Mouse (Mus musculus) lung, embryonic 14.5 days (tissue): ENCODE results near the gene Hoxa13. TPM values are rescaled to one million over a fixed set of nuclear protein-coding genes. Genes with fewer than 3 reads are reported as not detected.
A peak's percentile ranks its signal among the peaks of the same experiment; 100 is the strongest.

Experiments
- ATAC-seq: fragments of 200-750 bp; cut with Nextera tagmentation; 2 replicates; pipeline ENCODE4 v1.8.0; 2017; ENCODE audit warnings: mild to moderate bottlenecking, moderate TSS enrichment, moderate library complexity; ENCODE audit not compliant: insufficient read depth
- DNase-seq: peaks from one replicate; pipeline ENCODE4 v3.0.0-alpha.2; 2015
- H3K27ac ChIP-seq: fragments of 300-500 bp; sonication (generic); 2 replicates; pipeline ENCODE4 v1.5.1; 2014; ENCODE audit warnings: low read depth, mild to moderate bottlenecking, moderate library complexity
- H3K27me3 ChIP-seq: fragments of 300-500 bp; sonication (generic); 2 replicates; pipeline ENCODE4 v1.6.1; 2014; ENCODE audit warnings: low read length, control low read depth; ENCODE audit not compliant: insufficient read depth
- H3K36me3 ChIP-seq: fragments of 300-500 bp; sonication (generic); 2 replicates; pipeline ENCODE4 v1.6.1; 2014; ENCODE audit warnings: control low read depth; ENCODE audit not compliant: insufficient read depth
- H3K4me1 ChIP-seq: fragments of 300-500 bp; sonication (generic); 2 replicates; pipeline ENCODE4 v1.6.1; 2014; ENCODE audit warnings: antibody characterized with exemption, control low read depth; ENCODE audit not compliant: insufficient read depth
- H3K4me2 ChIP-seq: fragments of 300-500 bp; sonication (generic); 2 replicates; pipeline ENCODE4 v1.6.1; 2014; ENCODE audit warnings: mild to moderate bottlenecking
- H3K4me3 ChIP-seq: fragments of 300-500 bp; sonication (generic); 2 replicates; pipeline ENCODE4 v1.5.1; 2014; ENCODE audit warnings: low read depth, low read length
- H3K9ac ChIP-seq: fragments of 300-500 bp; sonication (generic); 2 replicates; pipeline ENCODE4 v1.6.1; 2014
- H3K9me3 ChIP-seq: fragments of 300-500 bp; sonication (generic); 2 replicates; pipeline ENCODE4 v1.6.1; 2016; ENCODE audit warnings: low read depth, low read length, control low read depth
- CTCF ChIP-seq: IDR thresholded peaks from 2 replicates; pipeline ENCODE4 v1.5.1; 2016; ENCODE audit warnings: antibody characterized with exemption, low read depth
- WGBS: fragments of 180-500 bp; shearing (Covaris S2); extraction: QIAGEN DNeasy Blood & Tissue Kit; methylation state at CpG from one replicate; pipeline ENCODE4 v1.1.7; 2014; 5-methylcytosine and 5-hydroxymethylcytosine counted together
- polyA plus RNA-seq: library from polyadenylated mRNA; unstranded; fragments of >200 nt; fragmentation: Nextera tagmentation; extraction: Ambion mirVana; gene quantifications from 2 replicates; pipeline ENCODE4 v1.2.1, GENCODE M21; 2014

Gene Hoxa13
- polyA plus RNA-seq, 1 experiment from 2014 or later = not detected

- Histone ChIP-seq H3K36me3 (no peaks in the 10 kb centered on the region), H3K4me3 (no peak overlapping the region), H3K27ac (no peak overlapping the region), H3K27me3 (peaks cover 99% of the 10 kb centered on the region), H3K4me1 (no peaks in the 10 kb centered on the region), H3K4me2 (no peak overlapping the region), H3K9me3 (no peaks in the 10 kb centered on the region), H3K9ac (no peak overlapping the region)
- ATAC-seq = no peak
- TF ChIP-seq CTCF = no peak
- 52% methylated on average over 9 of the region's 9 CpGs for WGBS
- DNase-seq = no peak
These were observed 41.3 kb downstream of the Hoxa13 start for GRCm38 (mm10) chr6:52219234-52219942.

GRCm38 (mm10) chr6:52218643-52219215 lies 42.0 kb downstream of the Hoxa13 start:
- H3K27me3 ChIP-seq = peaks cover 99% of the 10 kb centered on the region
- H3K27ac ChIP-seq = no peak overlapping the region

GRCm38 (mm10) chr6:52217895-52218642 lies 42.6 kb downstream of the Hoxa13 start:
- Histone ChIP-seq H3K27ac (no peak overlapping the region), H3K9me3 (no peaks in the 10 kb centered on the region), H3K4me1 (no peaks in the 10 kb centered on the region), H3K36me3 (no peaks in the 10 kb centered on the region), H3K9ac (no peak overlapping the region), H3K4me2 (peak overlapping the region; percentile 81), H3K4me3 (peak overlapping the region; percentile 47), H3K27me3 (peaks cover 99% of the 10 kb centered on the region)
- ATAC-seq = no peak
- 10% methylated on average over 23 of the region's 23 CpGs for WGBS
- no peak for TF ChIP-seq CTCF
- peak; percentile 58 for DNase-seq

More at GRCm38 (mm10) chr6:52218643-52219215, 42.0 kb downstream of the Hoxa13 start:
- 22% methylated on average over 14 of the region's 14 CpGs for WGBS
- ATAC-seq = no peak
- Histone ChIP-seq H3K36me3 (no peaks in the 10 kb centered on the region), H3K4me1 (no peaks in the 10 kb centered on the region), H3K4me2 (no peak overlapping the region), H3K9ac (no peak overlapping the region), H3K4me3 (no peak overlapping the region), H3K9me3 (no peaks in the 10 kb centered on the region)
- peak; percentile 20 for DNase-seq
- no peak for TF ChIP-seq CTCF

DNA sequence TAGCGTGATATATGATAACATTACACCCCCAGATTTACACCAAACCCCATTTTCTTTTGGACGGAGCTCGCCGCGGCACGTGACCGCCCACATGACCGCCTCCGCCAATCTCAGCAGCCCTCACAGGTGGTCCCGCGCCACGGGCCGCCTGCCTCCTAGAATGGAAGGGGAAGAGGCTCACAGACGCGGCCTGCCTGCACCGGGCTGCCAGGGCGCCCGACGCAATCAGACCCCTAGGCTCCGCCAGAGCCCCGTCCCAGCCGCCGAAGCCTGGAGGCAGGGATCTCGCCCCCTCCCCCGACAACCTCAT lies 43.3 kb downstream of the Hoxa13 start:
- Histone ChIP-seq H3K4me2 (peak overlapping the region; percentile 81), H3K27ac (no peak overlapping the region), H3K4me1 (no peaks in the 10 kb centered on the region), H3K9me3 (no peaks in the 10 kb centered on the region), H3K9ac (peak overlapping the region; percentile 4; the same call in 1 of the 2 replicates), H3K27me3 (peaks cover 99% of the 10 kb centered on the region), H3K36me3 (no peaks in the 10 kb centered on the region), H3K4me3 (peak overlapping the region; percentile 47)
- no peak for TF ChIP-seq CTCF
- under 1% methylated on average over 25 of the region's 25 CpGs for WGBS
- peak; percentile 86 for DNase-seq
- ATAC-seq = peak; percentile 45

DNA sequence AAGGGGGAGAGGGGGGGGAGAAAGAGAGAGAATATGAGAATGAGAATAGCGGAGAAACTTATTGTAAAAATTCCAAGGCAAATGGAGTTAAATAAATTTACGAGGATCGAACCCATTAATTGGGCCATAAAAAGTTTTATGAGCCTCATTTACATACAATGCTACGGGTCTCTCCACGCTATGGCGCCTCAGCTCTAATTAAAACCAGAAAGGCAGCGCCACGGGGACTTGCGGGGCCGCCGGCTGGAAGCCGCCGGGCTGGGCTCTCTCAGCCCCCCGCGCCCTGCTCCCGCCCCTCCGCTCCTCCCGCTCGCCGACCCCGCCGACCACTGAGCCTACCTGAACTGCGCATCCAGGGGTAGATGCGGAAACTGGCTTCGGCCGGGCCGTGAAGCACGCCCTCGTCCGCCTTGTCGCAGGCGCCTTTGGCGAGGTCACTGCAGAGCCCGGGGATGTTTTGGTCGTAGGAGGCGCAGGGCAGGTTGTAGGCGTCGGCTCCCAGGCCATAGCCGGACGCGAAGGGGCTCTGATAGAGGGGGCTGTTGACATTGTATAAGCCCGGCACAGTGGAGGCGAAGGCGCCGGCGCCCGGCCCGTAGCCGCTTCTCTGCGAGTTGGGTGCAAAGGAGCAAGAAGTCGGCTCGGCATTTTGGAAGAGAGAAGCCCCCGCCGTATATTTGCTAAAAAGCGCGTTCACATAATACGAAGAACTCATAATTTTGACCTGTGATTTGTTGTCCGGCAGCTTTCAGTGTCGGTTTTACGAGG lies 43.8 kb downstream of the Hoxa13 start:
- WGBS = 2% methylated on average over 60 of the region's 60 CpGs
- ATAC-seq = no peak

GRCm38 (mm10) chr6:52215771-52216535 lies 44.7 kb downstream of the Hoxa13 start:
- Histone ChIP-seq H3K9me3 (no peaks in the 10 kb centered on the region), H3K36me3 (no peaks in the 10 kb centered on the region), H3K27ac (no peak overlapping the region), H3K4me3 (peak overlapping the region; percentile 13; the same call in 1 of the 2 replicates), H3K9ac (no peak overlapping the region), H3K4me2 (peak overlapping the region; percentile 81), H3K4me1 (no peaks in the 10 kb centered on the region), H3K27me3 (peaks cover 99% of the 10 kb centered on the region)
- 5% methylated on average over 30 of the region's 30 CpGs for WGBS
- DNase-seq (no peak), ATAC-seq (no peak)
- TF ChIP-seq CTCF = no peak

More for the DNA sequence above, 43.8 kb downstream of the Hoxa13 start:
- Histone ChIP-seq H3K27ac (0 out of 2 replicates have a peak overlapping the region, but pooled peaks have one; percentile 2), H3K36me3 (no peaks in the 10 kb centered on the region), H3K27me3 (peaks cover 99% of the 10 kb centered on the region), H3K9ac (peak overlapping the region; percentile 39; the same call in 1 of the 2 replicates), H3K4me2 (peak overlapping the region; percentile 81), H3K9me3 (no peaks in the 10 kb centered on the region), H3K4me3 (peak overlapping the region; percentile 47), H3K4me1 (no peaks in the 10 kb centered on the region)
- DNase-seq = peak; percentile 26
- no peak for TF ChIP-seq CTCF
